Mouse (Mus musculus): ENCODE results near the gene Rela.

DNA sequence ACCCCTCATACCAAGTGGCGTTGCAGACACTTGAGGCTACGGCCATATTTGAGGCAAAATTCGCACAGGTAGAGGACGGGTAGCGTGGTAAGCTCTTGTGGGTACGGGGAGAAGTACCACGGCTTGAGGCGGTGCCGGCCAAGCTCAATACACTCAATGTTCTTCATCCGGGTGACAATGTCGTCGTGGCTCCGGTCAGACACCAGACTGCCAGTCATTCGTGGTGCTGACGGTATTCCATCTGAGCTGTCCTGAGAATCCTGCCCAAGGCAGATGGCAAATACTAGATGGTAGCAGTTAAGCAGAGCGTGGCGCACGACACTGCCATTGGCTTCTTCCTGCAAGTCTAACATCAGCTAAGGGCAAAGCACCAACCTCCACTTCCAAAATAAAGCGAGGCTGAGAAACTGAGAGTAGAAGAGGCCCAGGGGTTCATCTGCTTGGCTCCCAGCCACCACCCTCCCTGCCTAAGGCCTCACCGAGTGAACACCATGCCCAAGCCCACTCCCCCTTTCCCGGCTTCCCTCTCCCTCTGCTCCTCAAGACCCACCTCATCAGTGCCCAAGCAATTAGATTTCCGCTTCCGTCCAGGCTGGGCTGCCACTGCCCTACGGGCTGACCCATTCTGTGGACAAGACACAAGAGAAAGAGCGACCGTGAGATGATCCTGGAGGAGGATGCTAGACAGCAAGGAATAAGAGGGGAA lies 29.4 kb upstream of the Rela start:
- TF ChIP-seq CTCF (IDR thresholded peaks at IDR 0.05; ENCODE audit: extremely low read depth, insufficient read length, insufficient replicate concordance, low read depth, low read length) (no peak), POLR2A (IDR thresholded peaks at IDR 0.05; ENCODE audit: low read depth, low read length) (no peak)

Measured in small intestine, adult 2 months (tissue).